Mouse (Mus musculus) testis, postnatal 14 days (tissue): ENCODE measurements around the gene Smim24.

Source experiments
- DNase-seq: peaks from one replicate; pipeline ENCODE4 v3.0.0; 2021; ENCODE audit warnings: low spot score

The Smim24 gene

GRCm38 (mm10) chr10:81392270-81392669 is 581 bp upstream of the Smim24 start:
- DNase-seq: no peak

GRCm38 (mm10) chr10:81393456-81394063 is 709 bp downstream of the Smim24 start:
- DNase-seq: no peak

- DNase-seq: no peak
Measured at GRCm38 (mm10) chr10:81395127-81395526, 2.3 kb downstream of the Smim24 start.

DNA sequence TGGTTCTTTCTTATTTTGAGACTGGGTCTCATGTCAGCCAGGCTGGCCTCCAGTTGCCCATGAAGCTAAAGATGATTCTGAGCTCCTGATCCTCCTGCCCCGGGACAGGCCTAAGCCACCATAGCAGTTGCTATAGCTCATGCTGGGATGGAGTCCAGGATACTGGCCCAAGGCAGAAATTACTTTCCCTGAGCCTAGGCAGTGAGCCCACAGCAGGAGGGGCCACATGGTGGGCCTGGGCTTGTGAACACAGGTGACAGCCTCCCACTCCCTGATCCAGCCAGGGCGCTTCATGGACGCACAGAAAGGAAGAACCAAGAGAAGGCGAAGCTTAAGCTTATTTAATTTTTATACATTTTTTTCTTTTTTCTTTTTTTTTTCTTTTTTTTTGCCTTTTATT is 3.0 kb downstream of the Smim24 start:
- no peak for DNase-seq

DNA sequence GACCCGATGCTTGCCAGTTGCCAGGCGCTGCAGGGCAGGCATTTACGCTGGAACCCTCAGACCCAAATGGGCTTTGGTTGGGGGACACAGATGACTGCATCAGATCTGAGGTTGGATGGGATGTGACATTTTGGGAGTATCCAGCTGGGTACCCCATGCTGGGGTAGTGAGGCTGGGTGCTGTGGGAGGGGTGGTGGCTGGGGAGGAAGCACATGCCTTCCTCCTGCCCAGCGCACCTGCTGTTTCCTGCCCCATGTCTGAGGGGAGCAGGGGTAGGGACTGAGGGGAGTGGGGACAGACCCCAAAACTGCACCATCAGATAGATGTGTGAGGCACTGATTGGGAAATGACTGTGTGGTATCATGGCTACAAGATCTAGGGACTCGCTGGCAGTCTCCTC is 3.9 kb downstream of the Smim24 start:
- no peak for DNase-seq

GRCm38 (mm10) chr10:81399296-81399695 is 6.4 kb downstream of the Smim24 start:
- no peak for DNase-seq

DNA sequence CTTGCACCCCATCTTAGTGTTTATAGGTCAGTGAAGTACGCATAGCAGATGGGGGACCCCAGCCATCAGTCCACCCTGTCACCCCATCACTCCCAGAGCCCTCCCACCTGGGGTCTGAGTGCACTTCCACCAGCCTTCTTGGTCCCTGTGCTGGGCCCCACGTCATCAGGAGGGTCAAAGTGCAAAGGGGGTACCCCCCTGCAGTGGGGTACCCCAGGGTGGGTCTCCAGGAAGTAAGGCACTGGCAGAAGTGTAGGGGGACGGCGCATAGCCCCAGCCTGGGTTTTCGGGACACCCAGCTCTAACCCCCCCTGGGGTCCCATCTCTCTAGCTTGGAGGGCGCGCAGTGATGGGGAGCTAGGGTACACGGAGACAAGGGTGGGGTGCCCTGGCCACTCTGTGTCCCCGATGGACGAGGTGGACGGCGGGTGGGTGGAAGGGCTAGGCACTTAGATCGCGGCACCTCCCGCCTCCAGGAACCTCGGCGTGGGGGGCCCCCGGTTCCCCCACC is 7.0 kb downstream of the Smim24 start:
- no peak for DNase-seq

- no peak for DNase-seq
Measured at GRCm38 (mm10) chr10:81400371-81401204, 7.7 kb downstream of the Smim24 start.

- DNase-seq: no peak
Measured at GRCm38 (mm10) chr10:81401205-81401520, 8.3 kb downstream of the Smim24 start.

DNA sequence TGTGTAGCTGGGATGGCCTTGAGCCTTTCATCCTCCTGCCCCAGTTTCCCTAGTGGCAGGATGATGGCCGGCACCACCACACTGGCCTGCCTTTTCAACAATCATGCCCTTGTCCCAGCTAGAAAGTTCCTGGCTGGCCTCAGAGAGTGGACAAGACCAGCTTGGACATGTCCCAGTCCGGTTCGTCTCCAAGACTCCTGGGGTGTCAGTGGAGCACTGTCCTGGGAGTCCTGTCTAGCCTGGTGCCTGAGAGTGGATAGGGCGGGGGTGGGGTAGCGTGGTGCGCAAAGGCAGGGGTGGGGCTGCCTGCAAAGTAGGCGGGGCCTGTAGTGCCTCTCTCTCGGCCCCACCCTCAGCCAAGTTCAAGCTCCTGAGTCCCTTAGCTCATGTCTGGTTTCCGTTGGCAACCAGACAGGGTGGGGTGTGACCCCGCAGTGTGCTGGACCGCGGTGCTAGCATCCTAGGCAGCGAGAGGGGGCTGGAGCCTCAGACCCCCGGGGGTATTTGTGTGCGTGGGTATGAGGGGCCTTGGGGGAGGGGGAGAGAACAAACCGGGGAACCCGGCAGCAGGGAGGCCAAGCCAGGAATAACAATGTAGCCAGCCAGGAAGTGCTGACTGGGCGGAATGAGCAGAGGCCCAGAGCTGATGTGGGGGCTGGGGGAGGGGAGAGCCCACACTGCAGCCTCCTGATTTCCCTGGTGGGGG is 8.8 kb downstream of the Smim24 start:
- peak; percentile 88 for DNase-seq

- no peak for DNase-seq
Measured at GRCm38 (mm10) chr10:81402227-81402765, 9.4 kb downstream of the Smim24 start.

DNA sequence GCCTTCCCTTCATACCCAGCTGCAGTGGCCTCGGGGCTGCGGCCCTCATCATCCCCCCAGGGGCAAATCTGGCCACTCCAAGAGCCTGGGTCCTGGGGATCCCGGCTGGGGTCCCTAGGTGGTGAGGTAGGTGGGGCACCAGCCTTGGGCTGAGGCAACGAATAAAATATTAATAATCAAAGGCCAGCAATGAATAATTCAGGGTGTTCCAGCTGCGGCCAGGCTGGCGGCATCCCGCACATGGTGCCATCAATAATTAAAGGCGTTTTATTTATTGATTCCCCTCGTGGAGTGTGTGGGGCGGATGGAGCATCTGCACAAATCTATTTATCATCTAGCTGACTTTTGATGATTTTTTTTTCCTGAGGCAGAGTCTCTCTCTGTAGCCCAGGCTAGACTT is 10.7 kb downstream of the Smim24 start:
- DNase-seq: no peak

DNA sequence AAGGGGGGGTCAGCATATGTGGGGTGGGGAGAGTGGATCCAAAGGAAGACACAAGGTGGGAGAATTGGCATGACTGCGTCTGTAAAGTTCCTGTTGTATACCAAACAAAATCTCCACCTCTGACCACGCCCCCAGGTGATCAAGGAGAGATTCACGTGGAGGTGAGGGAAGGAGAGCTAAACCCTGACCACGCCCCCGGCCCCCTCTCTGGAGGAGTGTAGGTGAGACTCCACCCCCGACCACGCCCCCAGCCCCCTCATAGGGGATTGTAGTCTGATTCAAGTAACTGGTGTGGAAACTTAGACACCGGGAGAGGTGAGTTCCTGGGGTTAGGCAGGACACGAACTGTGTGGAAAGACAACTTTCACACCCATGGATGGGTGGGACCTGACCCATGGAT is 11.2 kb downstream of the Smim24 start:
- DNase-seq: peak; percentile 75

DNA sequence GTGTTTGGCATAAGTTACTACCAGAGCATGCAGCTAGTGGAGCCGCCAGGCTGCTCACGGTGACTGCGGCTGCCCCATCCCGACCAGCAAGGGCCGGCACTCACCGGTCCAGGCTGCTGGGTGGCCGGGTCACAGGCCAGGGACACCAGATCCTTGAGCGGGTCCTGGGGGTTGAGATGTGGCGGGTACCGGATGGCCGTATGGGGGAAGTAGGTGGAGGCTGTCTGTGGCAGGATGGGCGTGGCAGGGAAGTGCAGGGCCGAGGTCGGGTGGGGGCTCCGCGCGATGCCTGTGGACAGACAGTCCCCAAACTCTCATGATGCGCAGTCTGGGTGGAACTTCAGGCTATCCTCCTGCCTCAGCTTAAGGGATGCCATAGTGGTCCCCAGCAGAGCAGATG is 11.9 kb downstream of the Smim24 start:
- DNase-seq: no peak

GRCm38 (mm10) chr10:81405588-81406201 is 12.8 kb downstream of the Smim24 start:
- DNase-seq: no peak

DNA sequence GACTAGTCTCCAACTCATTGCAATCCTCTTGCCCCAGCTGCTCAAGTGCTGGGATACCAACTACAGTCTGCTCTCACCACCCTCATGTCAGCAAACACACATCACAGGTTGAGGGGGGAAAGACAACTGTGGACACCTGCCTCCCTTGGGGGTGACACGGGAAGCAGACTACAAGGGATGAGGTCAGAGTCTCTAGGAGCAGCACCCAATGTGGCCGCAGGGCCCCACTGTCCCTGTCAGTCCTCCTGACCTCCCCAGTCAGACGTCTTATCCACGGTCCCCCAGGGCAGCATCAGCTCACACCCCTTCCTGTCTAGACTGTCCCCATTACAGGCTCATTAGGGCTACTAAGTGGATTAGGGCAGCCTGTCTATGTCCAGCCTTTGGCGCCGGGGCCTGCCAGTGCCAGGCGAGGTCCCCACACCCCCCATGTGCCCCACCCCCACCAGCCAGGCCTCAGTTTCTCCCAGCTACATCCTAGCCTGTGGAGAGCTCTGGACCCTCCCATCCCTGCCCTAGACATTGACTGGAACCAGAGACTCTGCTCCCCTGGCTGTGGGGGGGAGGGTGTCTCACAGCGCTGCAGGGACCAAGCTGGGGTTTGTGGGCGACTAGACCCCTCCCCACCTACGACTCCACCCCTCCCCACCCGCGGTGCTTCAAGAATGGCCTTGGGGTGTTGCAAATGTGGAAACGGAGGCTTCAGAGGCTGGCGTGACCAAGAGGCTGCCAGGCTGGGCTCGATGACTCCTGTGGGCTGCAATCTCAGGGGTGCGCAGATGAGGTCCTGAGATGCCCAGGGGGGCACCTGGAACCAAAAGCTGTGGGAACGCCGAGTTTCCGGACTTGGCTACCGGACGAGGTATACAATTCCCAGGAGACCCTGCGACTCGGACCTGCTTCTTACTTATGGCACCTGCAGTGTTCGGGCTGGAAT is 13.9 kb downstream of the Smim24 start:
- DNase-seq: no peak

- peak; percentile 71 for DNase-seq
Measured at GRCm38 (mm10) chr10:81407539-81408423, 14.9 kb downstream of the Smim24 start.

DNA sequence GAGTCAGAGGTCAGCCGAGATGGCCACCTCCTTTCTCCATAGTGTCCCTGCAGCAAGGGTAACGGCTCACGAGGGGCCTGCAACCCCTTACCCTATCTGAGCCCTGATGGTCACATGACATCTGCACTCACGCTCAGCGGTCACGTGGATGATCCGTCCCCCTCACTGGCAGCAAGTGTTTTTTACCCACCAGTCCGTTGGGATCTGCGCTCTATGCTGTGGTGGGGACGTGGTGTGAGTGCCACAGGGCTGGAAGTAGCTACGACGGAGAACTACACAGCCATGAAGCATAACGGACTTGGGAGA is 15.5 kb downstream of the Smim24 start:
- DNase-seq: no peak

DNA sequence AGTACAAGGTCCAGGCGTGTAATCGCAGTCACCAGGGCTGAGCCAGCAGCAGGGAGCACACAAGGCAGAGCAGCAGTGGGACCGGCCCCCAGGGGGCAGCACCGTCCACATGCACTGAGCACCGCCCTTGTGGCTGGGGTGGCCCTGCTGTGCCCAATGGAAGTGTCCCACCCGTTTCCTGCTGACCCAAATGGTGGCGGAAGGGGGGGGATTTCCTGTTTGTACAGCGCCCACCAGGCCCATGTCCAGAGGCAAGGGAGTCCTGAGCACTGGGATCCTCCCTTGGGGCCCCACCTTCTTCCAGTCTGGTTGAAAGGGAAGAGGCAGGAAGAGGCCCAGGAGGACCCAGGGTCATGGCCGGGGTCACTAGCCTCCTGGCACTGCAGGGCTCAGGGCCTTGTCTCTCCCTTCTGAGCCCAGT is 16.0 kb downstream of the Smim24 start:
- DNase-seq: no peak

DNA sequence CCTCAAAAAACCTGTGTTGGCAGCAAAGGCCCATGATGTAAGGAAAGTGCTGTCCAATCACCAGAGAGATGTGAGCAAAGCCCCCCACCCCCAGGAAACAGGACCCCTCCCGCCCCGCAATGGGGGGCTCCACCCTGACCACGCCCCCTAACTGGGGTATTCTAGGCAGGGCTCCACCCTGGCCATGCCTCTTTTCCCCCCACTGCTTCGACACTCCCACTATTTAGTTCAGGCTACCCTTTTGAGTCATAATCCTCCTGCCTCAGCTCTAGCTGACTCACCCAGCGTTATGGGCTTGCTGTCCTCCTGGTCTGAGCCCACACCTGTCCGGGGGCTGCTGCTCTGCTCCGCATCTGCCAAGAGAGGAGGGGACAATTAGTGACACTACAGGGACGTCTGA is 16.5 kb downstream of the Smim24 start:
- no peak for DNase-seq
